Mouse (Mus musculus) kidney, adult 2 months (tissue): ENCODE measurements around the gene Dnaaf5.

ENCODE experiments used
- CTCF ChIP-seq: fragments of 200-500 bp; conservative IDR thresholded peaks from 2 replicates; pipeline ENCODE4 v1.5.1; 2011; ENCODE audit warnings: low read depth, mild to moderate bottlenecking, control low read depth, low read length, moderate library complexity, mixed read lengths; ENCODE audit not compliant: insufficient read depth, insufficient read length
- POLR2A ChIP-seq: fragments of 200-500 bp; IDR thresholded peaks from one replicate; pipeline ENCODE4 v1.6.1; 2011; ENCODE audit warnings: low read depth, low read length, control low read depth

GRCm38 (mm10) chr5:139227236-139227635, 77.2 kb downstream of the Dnaaf5 start:
- TF ChIP-seq CTCF (no peak), POLR2A (no peak)
